Mouse (Mus musculus) hematopoietic stem cell, adult 5-6 weeks (primary cell): ENCODE measurements around the gene Ect2. TPM values are rescaled to one million over a fixed set of nuclear protein-coding genes. Genes with fewer than 3 reads are reported as not detected.

ENCODE experiments used
- ATAC-seq, 2 experiments: fragments of 125-278 bp in 1 of 2; replicated peaks in 1 of 2; 2 replicates each; pipeline ENCODE4 v1.8.0; 2016 to 2017; ENCODE audit warnings: inconsistent platforms in 2 of 2, mild to moderate bottlenecking in 2 of 2, moderate number of reproducible peaks in 2 of 2, low read depth in 1 of 2, moderate TSS enrichment in 1 of 2; ENCODE audit not compliant: low FRiP score in 2 of 2, poor library complexity in 2 of 2, severe bottlenecking in 2 of 2, insufficient read depth in 1 of 2, low TSS enrichment in 1 of 2
- total RNA-seq: library from RNA; stranded (forward); fragments of 172-1452, 232-1000 nt; gene quantifications from 2 replicates; pipeline ENCODE4 v1.2.3, GENCODE M21; 2017

The Ect2 gene
- total RNA-seq, 1 experiment from 2014 or later, result 66.1 TPM

DNA sequence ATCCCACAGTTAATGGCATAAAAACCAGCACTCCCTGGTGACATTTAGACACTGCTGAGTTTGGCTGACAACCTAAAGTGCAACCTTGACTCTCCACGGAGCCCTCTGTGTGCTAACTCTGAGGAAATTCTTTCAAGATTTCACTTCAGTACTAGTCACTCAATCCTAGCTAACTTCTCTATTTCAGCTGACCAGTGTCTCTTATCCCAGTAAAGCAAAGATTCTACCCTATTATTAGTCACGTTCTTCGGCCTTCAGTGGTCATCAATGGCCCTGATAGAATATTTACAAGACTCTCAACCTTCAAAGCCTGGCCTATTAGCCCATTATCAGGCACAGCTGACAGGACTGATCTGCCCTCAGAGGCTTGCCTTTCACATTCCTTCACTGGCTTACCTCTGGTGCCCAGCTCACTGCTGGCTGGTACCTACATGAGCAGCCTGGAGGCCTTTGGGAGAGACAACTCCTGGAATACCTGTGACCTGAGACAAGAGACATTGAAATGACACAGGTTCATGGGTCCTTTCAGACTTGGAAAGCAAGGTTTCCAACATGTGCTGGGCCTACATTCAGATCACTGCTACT, 11.9 kb upstream of the Ect2 start:
- ATAC-seq, result no peak

DNA sequence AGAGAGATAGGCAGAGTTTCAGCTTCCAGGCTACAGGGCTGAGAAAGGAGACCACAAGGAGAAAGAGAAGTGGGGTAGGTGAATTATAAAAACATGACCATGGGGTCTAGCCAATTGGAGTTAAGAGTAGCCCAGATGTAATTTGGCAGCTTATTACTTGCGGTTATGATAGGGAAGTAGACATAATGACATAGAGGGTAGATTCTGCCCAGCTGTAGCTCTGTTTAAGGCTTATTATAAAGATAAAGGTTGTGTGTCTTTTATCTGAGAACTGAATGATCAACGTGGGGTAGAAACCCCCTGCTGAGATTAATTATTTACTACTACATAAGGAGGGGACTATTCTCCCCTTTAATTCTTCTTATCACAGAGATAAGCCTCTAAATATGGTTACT, 8.7 kb upstream of the Ect2 start:
- ATAC-seq, result no peak

DNA sequence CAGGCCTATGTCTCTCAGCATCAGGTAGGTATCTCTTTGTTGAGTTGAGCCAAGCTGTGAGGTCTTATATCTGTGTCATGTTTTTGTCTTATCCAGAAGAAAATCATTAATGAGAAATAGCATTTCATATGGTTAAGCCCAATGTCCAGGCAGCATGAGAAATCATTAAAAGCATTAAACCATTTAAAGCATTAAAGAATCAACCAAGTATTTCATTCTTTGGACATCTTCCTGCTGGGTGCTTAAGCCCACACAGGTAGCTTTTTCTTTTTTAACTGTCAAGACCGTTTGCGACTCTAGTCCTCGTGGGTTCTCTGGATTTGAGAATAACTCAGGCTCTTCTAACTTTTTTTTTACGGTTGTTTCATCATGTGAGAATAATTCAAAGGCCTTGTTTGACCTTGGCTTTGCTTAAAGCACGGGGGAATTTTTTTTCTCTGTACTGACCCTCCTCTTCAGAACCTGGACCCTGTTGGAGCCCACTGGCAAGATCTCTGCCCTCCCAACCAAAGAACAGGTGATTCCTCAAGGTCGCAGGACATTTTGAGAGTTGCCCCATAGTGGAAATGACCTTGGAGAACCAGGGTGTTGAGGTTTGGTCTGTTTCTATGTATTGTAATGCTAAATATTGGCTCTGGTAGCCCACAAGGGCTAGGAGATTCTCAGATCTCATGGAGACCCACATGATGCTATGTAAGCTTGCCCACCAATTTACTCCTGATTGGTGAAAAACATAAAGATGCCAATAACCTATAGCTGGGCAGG, 8.1 kb upstream of the Ect2 start:
- ATAC-seq, result no peak

DNA sequence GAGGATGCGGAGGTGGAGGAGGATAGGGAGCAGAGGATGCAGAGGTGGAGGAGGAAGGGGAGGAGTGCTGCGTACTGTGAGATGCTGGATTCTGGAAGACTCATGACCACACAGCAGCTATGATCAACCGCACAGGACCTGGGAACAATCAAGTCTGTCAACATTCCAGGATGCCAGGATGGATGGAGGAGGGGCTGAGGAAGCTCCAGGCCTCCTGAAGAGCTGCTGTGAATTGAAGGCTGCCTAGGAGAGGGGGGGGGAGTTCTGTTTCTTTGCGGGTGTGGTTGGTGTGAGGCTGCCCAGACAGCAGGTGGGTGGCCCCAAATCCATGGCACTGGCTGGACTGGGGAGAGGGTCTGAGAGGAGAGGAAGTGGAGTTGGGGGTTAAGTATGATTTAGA, 5.2 kb upstream of the Ect2 start:
- ATAC-seq, result no peak

DNA sequence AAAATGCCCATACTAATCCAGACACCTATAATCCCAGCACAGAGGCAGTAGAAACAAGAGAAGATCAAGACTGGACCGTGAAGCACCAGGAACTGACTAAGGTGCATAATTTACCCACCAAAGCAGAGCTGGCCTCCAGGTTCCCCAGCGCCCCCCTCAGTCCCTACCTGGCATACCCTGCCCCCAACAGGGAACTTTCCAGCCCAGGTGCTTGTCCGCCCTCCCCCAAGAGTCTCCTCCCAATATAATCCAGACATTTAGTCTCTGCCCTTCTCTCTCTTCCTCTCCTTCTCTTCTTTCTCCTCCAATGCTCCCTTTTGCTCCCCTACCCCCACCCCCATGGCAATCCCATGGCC, 2.9 kb upstream of the Ect2 start:
- no peak for ATAC-seq

DNA sequence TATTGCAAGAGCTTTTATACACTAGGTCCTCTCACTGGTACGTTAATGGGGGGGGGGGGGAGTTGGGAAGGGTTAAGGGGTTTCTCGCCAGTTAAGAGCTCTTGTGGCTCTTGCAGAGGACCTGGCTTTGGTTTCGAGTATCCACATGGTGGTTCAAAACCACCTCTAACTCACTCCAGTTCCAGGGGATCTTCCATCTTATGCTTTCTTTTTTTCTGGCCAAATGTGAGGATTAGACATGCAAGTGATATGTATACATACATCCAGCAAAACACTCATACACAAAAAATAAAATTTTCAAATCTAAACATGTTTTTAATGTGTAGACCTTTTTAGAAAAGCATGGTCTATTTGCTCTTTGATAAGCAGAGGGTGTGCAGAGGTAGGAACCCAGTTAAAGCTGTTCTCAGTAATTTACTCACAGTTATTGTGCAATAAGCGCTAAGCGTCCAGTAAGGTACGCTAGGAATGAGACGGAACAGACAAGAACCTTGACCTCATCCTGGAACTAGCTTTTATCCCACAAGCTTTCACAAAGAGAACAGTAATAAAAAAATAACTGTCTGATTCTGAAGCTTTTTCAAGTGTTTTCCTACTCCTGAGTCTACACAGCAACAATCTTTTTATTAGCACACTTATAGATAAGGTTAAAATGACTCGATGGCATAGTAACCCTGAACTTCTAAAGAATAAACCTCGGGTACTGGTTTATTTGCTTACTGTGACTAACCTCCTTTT, 2.3 kb upstream of the Ect2 start:
- ATAC-seq, result no peak

DNA sequence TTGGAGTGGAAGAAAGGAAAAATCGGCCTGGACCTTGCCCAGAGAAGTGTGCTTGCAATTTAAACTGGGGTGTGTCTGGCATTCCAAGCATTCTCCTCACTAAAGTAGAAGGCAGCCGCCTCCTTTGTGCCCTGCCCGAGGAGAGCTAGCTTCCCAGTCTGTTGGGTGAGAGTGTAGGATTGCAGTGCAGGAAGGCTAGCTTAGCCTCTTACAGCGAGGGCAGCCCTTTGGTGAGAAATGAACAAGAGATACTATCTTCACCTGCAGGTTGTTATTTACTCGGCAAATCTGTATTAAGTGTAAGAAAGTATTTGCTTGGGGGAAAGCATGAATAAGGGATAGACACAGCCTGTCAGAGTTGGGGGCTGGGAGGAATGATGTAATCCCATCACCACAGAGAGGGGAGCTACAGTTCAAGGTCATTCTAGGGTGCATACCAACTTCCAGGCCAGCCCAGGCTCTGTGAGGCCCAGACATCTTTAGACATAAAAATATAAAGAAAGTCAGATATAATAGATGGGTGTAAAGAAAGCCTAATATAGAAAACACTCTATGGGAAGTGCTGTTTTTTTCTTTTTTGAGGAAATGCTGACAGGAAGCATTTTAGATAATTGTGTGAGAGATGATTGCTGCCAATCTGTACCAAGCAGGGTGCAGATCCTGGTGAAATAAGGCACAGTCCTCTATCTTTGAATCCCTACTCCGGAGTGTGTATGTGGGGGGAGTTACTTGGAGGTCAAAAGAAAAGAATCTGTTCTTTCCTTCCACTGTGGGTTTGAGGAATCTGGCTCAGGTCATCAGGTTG, 1.6 kb upstream of the Ect2 start:
- no peak for ATAC-seq

DNA sequence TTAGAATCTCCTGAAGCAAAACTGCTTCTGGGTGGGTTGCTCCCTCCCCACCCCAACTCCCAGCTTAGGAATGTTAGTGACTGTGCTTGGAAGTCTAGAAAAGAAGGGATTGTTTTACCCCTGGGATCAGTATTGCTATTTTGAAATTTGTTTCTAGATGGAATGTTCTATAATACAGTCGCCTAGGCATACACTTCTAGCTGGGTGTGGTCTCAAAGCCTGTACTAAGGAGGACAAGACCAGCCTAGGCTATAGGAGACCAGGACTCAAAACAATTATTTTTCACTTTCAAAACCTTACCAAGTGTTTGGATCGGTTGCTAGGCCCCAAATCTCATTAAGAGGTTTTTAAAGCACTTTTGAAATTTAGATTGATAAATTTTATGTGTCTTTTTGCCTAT, 602 bp upstream of the Ect2 start:
- ATAC-seq, result no peak

DNA sequence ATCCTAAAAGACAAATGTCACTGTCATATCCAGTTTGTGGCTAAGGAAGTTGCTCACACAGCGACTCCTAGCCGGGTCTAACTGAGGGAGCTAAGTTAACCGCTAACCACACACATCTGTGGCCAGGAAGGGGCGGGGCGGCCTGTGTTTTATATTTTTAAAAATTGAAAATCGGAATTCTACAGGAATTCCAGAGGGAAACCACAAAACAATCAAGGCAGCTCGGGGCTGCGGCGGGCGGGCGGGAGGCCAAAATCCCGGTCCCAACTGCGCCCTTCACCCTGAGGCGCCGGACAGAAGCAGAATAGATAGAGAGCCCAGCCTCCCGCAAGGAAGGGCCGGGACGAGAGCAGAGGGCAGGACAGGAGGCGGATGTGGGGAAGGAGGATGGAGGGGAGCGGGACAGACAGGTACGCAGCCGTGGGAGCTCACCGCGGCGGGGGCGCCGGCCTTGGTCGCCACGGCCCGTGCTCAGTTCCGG, 447 bp downstream of the Ect2 start:
- peak; percentile 55 to 72 for ATAC-seq

DNA sequence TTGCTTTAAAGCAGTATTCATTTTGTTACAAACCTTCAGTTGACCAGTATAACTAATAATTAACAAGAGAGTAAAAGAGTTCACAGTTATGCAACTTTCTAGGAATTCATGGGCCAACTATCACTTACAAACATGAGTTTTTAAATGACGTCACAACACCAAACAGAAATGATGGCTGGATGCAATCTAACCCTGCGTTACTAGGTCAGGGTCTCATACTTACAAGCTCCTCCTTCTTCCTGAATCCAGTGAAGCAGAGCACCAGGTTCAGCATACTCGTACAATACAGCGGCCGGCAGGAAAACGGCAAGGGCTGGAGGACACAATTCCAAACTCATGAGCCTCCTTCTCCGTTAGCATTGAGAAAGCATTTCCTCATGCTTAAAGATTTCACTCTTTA, 7.9 kb downstream of the Ect2 start:
- no peak for ATAC-seq

DNA sequence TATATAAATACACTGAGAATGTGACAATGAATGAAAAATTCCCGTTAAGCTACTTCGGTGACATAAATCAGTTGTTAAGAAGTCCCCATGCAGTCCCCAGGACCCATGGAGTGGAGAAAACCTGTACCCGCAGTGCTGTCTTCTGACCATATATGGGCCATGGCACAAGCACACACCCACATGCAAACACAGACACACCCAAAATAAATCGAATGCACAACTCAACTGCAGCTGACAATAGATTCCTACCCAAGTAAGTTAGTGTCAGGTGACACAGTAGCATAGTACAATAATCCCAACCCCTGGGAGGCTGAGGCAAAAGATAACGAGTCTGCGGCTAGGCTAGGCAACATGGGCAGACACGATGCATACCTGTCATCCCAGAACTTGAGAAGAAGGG, 10.1 kb downstream of the Ect2 start:
- ATAC-seq, result no peak

DNA sequence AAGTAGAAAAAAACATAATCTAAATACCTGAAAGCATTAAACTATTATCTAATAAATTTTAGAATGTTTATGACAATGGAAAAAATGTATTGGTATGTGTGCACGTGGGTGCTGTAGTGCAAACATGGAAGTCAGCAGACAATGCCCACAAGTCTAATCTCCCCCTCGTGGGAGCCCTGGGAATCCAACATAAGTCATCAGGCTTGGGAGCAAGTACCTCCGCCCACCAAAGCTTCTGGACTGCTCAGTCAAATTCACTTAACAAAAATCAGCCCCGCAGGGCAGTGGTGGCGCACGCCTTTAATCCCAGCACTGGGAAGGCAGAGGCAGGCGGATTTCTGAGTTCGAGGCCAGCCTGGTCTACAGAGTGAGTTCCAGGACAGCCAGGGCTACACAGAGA, 13.6 kb downstream of the Ect2 start:
- no peak for ATAC-seq

DNA sequence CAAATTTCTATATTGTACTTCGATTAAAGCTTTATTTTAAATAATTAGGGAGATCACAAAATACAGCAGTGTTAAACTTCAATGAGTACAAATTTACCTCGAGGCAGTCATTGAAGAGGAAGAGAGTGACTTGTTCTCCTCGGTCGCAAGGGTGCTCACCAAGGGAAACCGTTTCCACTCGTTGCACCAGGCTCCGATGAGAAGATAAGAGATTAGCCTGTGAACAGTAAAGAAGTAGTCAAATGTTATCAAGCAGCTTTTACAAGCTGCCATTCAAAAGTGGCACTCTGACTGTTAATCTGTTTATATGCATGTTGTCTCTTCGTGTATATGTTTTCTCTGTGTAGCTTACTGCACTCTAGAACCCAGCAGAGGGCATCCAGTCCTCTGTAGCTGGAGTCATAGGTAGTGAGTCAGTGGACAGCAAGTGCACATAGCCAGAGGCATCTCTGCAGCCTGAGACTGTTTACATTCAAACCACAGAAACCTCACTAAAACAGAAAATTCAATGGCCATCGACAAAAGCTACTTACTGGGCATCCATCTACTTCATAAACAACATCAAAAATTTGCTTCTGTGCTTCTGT, 31.7 kb downstream of the Ect2 start:
- ATAC-seq, result peak in 1 of 2 experiments; percentile 43; a peak in 2 of 4 replicates

DNA sequence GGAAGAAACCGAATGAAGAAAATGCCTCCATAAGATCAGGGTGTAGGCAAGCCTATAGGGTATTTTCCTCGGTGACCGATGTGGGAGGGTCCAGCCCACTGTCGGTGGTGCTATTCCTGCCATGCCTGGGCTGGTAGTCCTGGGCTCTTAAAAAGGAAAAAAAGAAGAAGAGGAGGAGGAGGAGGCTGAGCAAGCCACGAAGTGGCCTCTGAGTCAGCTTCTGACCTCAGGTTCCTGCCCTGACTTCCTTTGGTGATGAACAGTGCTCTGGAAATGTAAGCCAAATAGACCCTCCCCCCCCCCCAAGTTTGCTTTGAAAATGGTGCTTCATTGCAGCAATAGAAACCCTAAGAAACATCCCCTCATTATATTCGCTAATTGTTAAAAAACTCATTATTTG, 32.7 kb downstream of the Ect2 start:
- ATAC-seq, result peak; percentile 52 to 74; a peak in 3 of 4 replicates

DNA sequence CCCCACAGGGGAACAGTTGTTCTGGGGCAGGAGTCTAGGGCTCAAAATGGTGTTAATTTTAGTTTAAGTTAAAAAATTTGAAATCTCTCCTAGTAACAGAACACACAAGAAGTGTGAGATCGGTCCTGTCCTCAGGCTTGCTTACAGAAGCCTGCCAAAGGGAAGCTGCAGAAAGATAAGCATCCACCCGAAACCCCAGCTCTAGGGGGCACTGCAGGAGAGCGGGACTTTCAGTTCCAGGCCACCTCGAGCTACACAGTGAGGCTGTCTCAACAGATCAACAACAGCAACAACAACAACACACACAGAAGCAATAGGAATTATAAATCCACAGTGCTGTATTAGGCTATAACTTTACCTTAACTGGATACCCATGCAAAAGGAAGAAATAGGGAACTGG, 35.5 kb downstream of the Ect2 start:
- peak in 1 of 2 experiments; percentile 22; a peak in 1 of 4 replicates for ATAC-seq

DNA sequence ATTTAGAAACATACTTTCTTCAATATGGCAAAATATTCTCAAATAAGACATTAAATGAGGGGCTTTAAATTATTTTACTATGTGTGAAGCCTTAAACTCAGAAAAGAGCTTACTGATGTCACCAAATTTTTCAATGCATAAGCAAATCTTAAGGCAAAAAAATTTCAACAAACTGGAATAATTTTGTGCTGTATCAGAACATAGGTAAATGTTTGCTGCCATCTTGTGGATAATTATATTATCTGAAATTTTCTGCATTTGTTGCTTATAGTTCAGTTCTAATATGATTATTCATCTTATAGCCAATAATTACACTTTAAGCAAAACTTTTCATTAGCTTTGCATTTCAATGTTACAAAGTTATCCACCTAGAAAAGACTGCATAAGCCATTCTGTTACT, 42.8 kb downstream of the Ect2 start:
- no peak for ATAC-seq

DNA sequence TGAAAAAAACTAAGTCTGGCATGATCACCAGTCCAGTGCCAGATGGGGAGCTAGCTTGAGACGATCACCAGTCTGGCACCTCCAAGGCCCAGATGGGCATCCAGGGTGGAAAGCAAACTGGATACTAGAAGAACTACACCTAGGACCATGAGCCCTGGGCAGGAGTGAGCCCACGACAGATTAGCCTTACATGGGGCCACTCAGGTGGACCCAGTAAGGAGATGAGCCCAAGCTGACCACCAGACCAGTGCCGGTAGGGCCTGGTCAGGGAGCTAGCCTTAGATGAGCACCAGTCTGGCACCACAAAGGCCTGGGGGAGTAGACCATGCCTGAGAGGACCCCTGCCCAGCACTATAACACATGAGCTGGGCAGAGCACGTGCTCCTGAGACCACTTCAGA, 44.6 kb downstream of the Ect2 start:
- no peak for ATAC-seq
